8 mouse cellular contexts compared by ENCODE assay signal in the genomic region with DNA sequence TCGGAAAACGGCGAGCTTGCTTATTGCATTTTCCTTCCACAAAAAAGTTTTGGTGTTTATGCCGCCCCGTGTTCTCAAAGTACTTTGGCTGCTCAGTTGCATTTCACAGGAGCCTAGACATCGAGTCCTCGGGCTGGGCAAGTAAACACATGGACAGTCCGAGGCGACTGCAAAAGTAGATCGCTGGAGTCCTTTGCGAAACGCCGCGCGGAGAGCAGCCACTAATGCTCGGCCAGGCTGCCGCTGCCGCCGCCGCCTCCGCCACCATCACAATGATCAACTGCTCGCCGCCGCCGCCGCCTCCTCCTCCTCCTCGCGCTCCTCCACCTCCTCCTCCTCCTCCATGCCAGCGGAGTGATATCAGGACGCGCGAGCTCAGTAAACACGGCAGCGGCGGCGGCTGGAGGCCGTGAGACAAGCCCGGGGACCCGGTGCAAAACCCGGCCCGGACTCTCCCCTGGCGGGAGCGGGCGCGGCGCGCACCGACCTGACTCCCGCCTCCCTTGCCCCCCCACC. TPM values are rescaled to one million over a fixed set of nuclear protein-coding genes. Genes with fewer than 3 reads are reported as not detected.
DNase-seq lines count a peak whose midpoint lies in the region; ATAC-seq lines count a peak whose summit lies in the region.

Maml3 (minus strand) TSS at position 441 of the 516 bp plus-strand sequence.

- under 1% methylated on average over 39 of the region's 49 CpGs for WGBS in embryonic facial prominence, embryonic 12.5 days
- under 1% methylated on average over 39 of the region's 49 CpGs for WGBS in limb, embryonic 12.5 days
- under 1% methylated on average over 44 of the region's 49 CpGs for WGBS in midbrain, embryonic 14.5 days

- H3K36me3 ChIP-seq in embryonic facial prominence, embryonic 12.5 days = no peaks in the 10 kb centered on the region
- H3K36me3 ChIP-seq in limb, embryonic 12.5 days = no peaks in the 10 kb centered on the region
- no peaks in the 10 kb centered on the region for H3K36me3 ChIP-seq in midbrain, embryonic 14.5 days (ENCODE audit: control insufficient read depth, insufficient read depth, low read length)

- ATAC-seq in embryonic facial prominence, embryonic 12.5 days (ENCODE audit: insufficient number of reproducible peaks, insufficient read depth, low FRiP score, low TSS enrichment) = peak; percentile 43; the same call in 1 of the 2 replicates
- ATAC-seq in limb, embryonic 12.5 days (ENCODE audit: insufficient number of reproducible peaks, insufficient read depth, low FRiP score, low TSS enrichment, low read depth) = 0 out of 2 replicates have a peak, but pooled peaks have one; percentile 23
- ATAC-seq in midbrain, embryonic 14.5 days (ENCODE audit: low FRiP score, low TSS enrichment) = peak; percentile 38

- DNase-seq in 3134 (ENCODE audit: extremely low read depth, insufficient read length, low spot score) = peak; percentile 92
- DNase-seq in adrenal gland, postnatal 36 days = peak; percentile 95 to 96
- peak; percentile 91 to 95 for DNase-seq in heart, adult 18-20 months
- DNase-seq in kidney, adult 18-20 months = peak; percentile 88
- DNase-seq in midbrain, embryonic 14.5 days = peak; percentile 96
- peak; percentile 62 for DNase-seq in spleen, adult 12 weeks (ENCODE audit: low spot score)

- peak within 1 kb of the TSS; percentile 94 for H3K9ac ChIP-seq in embryonic facial prominence, embryonic 12.5 days
- H3K9ac ChIP-seq in limb, embryonic 12.5 days (replicated peaks) = peak within 1 kb of the TSS; percentile 90
- H3K9ac ChIP-seq in midbrain, embryonic 14.5 days (replicated peaks; ENCODE audit: low read length) = peak within 1 kb of the TSS; percentile 92

- H3K4me3 ChIP-seq in embryonic facial prominence, embryonic 12.5 days = peak within 1 kb of the TSS; percentile 87
- H3K4me3 ChIP-seq in limb, embryonic 12.5 days (replicated peaks) = peak within 1 kb of the TSS; percentile 77
- peak within 1 kb of the TSS; percentile 88 for H3K4me3 ChIP-seq in midbrain, embryonic 14.5 days (replicated peaks; ENCODE audit: low read depth, low read length)

- H3K4me2 ChIP-seq in embryonic facial prominence, embryonic 12.5 days (replicated peaks) = peak within 1 kb of the TSS; percentile 82
- H3K4me2 ChIP-seq in limb, embryonic 12.5 days = peak within 1 kb of the TSS; percentile 92
- H3K4me2 ChIP-seq in midbrain, embryonic 14.5 days (ENCODE audit: low read length) = peak within 1 kb of the TSS; percentile 82

- peak within 1 kb of the TSS; percentile 98 for H3K27ac ChIP-seq in embryonic facial prominence, embryonic 12.5 days
- H3K27ac ChIP-seq in limb, embryonic 12.5 days = peak within 1 kb of the TSS; percentile 96
- H3K27ac ChIP-seq in midbrain, embryonic 14.5 days (replicated peaks; ENCODE audit: low read depth, low read length) = peak within 1 kb of the TSS; percentile 100

- H3K4me1 ChIP-seq in embryonic facial prominence, embryonic 12.5 days = no peaks in the 10 kb centered on the region
- H3K4me1 ChIP-seq in limb, embryonic 12.5 days (replicated peaks) = 0 out of 2 replicates have a peak, but pooled peaks cover 10% of the 10 kb centered on the region
- 0 out of 2 replicates have a peak, but pooled peaks cover 3% of the 10 kb centered on the region for H3K4me1 ChIP-seq in midbrain, embryonic 14.5 days (ENCODE audit: control insufficient read depth, insufficient read depth, low read length)

- H3K9me3 ChIP-seq in embryonic facial prominence, embryonic 12.5 days = no peaks in the 10 kb centered on the region
- 0 out of 2 replicates have a peak, but pooled peaks cover 3% of the 10 kb centered on the region for H3K9me3 ChIP-seq in limb, embryonic 12.5 days
- no peaks in the 10 kb centered on the region for H3K9me3 ChIP-seq in midbrain, embryonic 14.5 days (ENCODE audit: control insufficient read depth, low read length)

- H3K27me3 ChIP-seq in embryonic facial prominence, embryonic 12.5 days = no peaks in the 10 kb centered on the region
- no peaks in the 10 kb centered on the region for H3K27me3 ChIP-seq in limb, embryonic 12.5 days
- no peaks in the 10 kb centered on the region for H3K27me3 ChIP-seq in midbrain, embryonic 14.5 days (ENCODE audit: control insufficient read depth, insufficient read depth, low read length)

RNA-seq across cellular contexts. Expression of gene Maml3, which starts in this region (rescaled TPM):
- 1 to 10 TPM; 7.6 to 9.9 TPM for total RNA-seq in adrenal gland, postnatal 36 days (2021)
- 6.4 TPM in 2 replicates for polyA plus RNA-seq in embryonic facial prominence, embryonic 12.5 days (2016; fragmentation: Nextera tagmentation; extraction: Ambion mirVana)
- 1 to 10 TPM; 2.3 to 2.9 TPM for total RNA-seq in heart, adult 18-20 months (2021)
- polyA plus RNA-seq in limb, embryonic 12.5 days (2016; fragmentation: Nextera tagmentation; extraction: Ambion mirVana) = 5.1 and 5.4 TPM in 2 replicates
- 8.4 and 10.3 TPM in 2 replicates for polyA plus RNA-seq in midbrain, embryonic 14.5 days (2014; fragmentation: Nextera tagmentation; extraction: Ambion mirVana)

Comparison
In these comparisons a context has a peak if more than half of its experiments do, and no peak if none do; other contexts are left out.
1. Peak in every context shown above with its lines: DNase-seq, ATAC-seq, H3K4me3 ChIP-seq and H3K27ac ChIP-seq.